Mouse (Mus musculus): ENCODE measurements at regions not wholly inside any gene's neighbourhood (a gene's known extent, or its start where the extent isn't known, plus 50 kb on each side); places are given as distances from the start of the nearest gene placed in this dataset.
A peak's percentile ranks its signal among the peaks of the same experiment; 100 is the strongest.

DNA sequence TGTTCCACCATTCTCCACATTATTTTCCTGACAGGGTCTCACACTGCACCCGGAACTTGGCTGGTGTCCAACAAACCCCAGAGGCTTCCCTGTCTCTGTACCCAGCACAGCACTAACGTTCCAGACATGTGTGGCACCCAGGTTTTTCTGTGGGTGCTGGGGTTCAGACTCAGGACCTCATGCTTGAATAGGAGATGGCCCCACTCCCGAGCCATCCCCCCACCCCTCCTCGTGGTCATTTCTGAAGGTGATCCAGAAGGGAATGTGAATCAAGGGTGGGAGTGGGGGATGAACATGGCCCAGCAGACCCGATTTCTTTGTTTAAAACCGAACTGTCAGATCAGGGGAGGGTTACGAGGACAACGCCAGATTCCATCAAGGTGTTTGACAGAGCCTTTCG, 245.6 kb downstream of the Tbc1d1 start:
- DNase-seq (ENCODE audit: low read depth, low spot score) = no peak

DNA sequence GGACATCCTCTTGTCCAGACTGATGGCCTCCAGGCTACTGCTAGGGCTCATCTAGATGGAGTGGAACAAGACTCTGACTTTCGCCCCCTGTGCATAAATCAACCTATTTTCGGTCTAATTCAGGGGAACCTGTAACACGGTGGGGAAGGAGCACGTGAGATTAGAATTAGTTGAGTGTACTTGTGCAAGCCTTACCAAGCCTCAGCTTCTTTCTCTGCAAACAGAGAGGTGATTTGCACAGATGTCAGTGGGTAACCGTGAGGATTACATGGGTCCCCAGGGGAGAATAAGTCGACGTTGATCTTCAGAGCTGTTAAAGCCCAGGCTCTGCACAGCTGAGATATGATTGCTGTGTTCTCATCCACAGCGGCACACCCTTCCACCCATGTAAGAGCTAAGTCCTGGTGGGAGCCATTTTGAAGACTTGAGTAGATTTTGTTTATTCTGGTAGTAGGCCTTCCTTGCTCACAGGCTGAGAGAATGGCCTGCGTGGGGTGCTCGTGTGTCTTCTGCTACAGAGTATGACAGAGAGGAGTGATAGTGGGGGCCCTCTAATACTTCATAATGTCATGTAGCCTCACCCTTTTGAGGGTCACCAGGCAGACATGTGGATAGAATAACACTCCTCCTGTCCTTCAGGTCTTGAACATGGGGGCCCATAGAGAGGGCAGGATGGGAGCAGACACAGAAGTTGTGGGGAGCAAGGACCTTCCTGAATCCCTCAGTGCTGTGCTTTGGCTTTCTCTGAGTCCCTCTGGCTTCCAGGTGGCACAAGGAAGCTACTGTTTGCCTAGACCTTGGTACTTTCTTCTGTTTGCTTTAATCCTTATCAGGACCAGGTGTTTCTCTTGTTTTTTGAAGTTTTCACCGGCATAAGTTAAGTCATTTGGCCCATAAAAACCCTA, 247.2 kb downstream of the Tbc1d1 start:
- DNase-seq (ENCODE audit: low read depth, low spot score) = no peak

DNA sequence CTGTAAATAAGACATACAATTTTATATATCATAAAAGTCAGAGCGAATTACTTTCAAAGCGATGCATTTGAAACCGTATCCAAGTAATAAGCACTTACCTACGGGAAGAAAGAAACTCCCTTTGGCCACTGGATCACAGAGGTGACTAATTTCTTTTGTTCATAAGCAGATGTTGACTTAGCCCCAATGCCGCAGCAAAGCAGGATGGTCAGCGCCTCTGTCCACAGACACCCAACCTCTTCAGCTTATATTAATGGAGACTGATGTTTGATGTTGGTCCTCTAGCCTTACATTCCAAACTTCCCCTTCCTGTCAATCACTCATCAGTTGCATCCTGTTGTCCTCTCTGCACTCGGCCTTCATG, 247.9 kb downstream of the Tbc1d1 start:
- DNase-seq (ENCODE audit: low read depth, low spot score) = no peak

DNA sequence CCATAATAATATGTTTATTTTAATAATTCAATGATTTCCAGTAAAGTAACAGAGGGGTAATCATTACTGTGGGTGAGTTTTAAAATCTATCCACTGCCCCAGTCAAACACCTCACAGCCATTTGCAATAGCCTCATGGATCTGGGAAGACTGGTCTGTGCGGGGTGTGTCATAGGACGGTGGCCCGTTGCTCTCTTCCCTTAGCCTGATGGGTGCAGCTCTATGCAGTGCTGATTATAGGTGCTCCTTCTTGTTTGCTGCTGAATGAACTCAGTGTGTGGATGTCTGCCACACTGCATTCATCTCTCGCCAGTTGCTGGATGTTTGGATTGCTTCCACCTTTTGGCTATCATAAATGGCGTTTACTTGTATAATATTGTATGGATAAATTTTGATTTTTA, 248.4 kb downstream of the Tbc1d1 start:
- no peak for DNase-seq (ENCODE audit: low read depth, low spot score)

DNA sequence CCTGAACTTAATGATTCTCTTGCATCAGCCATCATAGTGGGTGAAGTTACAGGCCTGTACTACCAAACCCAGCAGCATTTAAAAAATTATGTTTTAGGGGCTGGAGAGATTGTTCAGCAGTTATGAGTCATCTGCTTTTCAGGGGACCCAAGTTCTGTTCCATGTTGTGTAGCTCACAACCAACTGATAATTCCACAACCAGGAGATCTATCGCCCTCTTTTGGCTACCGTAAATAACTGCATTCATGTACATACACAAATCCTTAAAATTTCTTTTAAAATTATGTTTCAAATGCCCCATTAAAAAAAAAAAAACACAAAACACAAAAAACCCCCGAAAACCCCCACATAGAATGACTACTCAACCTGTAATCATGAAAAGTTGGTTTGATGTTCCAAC, 252.8 kb downstream of the Tbc1d1 start:
- peak; percentile 56 for DNase-seq (ENCODE audit: low read depth, low spot score)

DNA sequence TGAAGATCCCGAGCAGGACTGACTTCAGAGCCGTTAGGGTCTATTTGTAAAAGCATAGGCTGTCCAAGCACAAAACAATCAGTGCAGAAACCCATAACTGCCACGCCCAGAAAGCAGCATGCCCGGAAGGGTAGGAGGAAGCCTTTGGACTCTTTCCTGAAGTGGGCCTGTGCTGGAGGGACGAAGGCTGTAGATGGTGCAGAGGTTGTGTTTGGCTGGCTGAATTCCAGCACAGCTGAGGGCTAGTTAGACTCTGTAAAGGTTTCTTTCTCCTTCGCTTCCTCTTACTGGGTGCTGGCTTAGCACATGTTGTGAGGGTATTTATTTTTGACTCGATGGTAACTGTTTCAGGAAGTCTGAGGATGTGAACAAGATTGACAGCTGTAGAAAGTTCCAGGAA, 254.5 kb downstream of the Tbc1d1 start:
- DNase-seq (ENCODE audit: low read depth, low spot score) = no peak

DNA sequence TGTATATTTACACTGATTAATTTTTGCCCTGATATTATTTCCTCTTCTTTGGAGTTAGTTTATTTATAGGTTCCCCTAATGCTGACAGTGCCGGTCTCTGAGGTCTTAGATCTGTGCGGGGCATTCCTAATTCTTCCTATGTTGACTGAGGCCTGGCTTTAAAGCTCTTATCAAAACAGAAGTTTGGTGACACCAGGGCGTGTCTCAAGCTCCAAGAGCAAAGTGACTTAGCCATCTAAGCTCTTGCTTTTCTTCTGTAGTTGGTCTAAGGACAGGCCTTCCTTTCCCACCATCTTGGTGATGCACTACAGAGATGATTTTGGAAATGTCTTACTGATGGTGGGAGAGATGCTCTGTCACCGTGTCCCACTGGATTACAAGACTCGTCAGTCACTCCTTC, 258.4 kb downstream of the Tbc1d1 start:
- DNase-seq (ENCODE audit: low read depth, low spot score) = no peak

DNA sequence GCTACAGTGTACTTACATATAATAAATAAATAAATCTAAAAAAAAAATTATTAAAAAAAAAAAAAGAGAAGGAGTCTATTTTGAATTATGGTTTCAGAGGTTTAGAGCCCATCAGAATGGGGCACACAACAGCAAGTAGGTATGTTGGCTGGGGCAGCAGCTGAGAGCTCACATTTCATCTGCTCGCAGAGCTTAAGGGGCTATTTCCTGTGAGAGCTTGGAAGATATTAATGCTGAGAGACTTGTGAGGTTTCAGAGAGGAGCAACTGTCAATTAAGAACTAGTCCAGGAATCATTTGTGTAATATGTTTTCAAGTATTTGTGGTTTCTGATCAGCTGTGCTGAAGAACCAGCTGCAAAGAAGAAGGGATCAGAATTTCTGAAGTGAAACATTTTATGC, 263.3 kb downstream of the Tbc1d1 start:
- DNase-seq (ENCODE audit: low read depth, low spot score) = no peak

DNA sequence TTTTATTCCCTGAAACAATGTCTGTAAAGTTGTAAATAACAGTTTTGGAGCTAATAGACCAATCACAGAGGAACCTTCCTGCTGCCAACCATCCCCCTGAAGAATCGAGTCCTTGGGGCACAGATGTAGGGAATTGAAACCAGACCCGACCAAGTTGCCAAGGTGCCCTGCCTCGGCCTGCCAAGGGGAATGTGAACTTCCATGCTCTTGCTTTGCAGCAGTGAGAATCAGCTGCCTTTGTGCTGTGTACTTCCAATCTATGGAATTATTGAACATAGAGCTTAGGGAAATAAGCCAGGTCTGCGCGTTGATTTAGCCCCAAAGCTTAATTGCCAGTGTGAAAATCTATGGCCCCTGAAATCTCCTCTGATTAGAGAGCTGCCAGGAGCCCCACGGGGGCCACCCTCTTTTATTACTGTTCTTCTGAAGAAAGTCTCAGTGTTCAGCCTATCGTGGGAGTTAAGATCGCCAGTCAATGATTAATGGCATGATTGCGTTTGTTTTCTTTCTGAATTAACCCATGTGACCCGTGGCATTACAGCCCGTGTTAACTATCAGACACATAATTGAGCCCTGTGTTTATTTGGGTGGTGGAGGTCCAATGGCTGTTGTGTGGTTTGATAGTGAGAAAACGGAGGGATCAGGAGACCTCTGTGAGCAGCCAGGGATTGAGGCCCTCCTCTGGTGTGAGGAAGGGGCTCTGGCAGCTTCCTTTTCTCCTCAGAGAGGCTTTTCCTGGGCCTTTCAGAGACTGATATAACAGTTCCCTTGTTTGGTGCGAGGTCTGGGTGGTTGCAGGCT, 266.9 kb downstream of the Tbc1d1 start:
- DNase-seq (ENCODE audit: low read depth, low spot score) = no peak

DNA sequence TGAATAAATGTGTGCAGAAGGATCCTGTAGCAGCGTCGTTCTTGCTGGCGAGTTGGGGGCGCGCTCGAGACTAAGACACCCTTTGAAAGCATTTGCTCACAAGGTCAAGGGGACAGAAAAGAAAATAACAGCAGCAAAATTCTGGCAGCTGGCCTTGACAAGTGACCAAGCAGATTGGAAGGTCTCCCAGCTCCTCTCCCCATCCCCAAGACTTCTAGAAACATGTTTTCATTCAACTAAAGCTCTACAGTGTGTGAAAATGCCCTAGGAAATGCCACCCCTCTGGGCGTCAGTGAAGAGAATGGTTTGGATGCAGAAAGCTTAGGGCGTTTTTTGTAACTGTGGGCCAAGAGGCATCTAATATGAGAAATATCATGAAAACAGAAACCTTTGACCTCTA, 272.7 kb downstream of the Tbc1d1 start:
- no peak for DNase-seq (ENCODE audit: low read depth, low spot score)

DNA sequence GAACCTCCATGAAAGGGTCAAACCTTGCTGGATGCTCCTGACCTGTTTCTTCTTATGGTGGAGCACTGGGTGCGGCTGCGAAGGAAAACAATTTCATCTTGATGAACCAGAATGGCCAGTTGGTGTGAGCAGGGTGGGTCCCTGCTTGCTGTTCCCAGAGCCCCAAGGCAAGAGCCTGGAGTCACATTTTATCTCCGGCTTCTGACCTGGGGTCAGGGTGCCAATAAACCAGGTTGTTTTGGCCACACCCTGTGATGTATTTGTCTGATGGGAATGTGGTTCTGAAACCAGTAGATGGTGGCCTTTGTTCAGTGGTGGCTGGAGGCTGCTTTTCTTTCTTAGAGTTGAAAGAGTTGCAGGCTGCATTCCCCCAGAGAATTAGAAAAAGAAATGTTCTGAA, 274.4 kb downstream of the Tbc1d1 start:
- peak; percentile 72 for DNase-seq (ENCODE audit: low read depth, low spot score)

DNA sequence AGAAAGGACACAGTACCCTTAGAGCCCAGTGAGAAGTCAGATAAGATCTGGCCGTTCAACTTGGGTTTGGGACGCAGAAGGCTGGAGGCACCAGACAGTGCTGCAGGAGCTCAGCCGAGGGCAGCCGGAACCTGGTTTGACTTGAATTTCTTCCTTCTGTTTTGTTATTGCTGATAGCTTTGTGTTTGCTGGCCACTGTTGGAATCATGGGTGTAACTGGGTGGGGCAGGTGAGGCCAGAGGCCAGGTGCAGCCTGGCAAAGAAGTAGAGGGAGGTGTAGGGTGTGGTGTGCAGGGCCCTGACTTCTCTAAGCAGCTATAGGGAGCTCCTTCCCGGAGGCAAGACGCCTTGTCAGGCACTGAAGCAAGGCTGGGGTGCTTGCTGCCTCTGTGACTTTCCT, 275.5 kb downstream of the Tbc1d1 start:
- DNase-seq (ENCODE audit: low read depth, low spot score) = peak; percentile 64

DNA sequence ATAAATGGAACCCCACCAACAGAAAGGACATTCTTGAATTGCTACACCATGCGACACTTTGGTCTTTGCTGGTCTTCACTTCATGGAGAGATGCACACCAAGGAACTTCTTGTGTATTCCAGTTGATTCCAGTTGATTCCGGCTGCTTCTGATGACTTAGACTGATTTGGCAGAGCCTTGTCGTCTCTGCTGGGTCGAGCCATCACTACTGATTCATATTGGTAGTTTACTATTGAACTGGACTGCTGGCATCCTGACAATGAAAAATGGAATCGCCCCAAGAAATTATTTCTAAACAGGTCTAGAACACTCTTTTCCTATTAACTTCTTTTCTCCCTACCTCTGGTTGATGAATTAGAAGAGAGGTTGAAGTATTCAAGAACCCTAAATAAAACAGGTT, 277.7 kb downstream of the Tbc1d1 start:
- DNase-seq (ENCODE audit: low read depth, low spot score) = no peak

DNA sequence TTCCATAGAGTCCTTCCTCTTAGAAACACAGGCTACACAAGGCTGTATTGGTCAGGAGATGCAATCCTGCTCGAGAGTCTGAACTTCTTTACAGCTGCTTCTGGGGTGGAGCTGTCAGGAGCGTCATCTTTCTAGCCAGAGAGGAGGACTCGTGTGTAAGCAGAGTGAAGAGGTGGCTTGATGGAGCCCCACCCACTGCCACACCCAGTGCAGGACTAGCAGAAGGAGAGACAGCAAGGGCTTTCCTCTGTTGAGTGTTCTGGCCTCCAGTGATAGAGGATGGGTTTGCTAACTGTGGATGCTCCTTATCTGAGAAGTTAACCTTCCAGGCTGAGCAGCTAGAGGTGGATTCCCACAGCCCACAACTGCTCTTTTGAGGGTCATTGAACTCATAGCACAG, 279.4 kb downstream of the Tbc1d1 start:
- DNase-seq (ENCODE audit: low read depth, low spot score) = peak; percentile 31

DNA sequence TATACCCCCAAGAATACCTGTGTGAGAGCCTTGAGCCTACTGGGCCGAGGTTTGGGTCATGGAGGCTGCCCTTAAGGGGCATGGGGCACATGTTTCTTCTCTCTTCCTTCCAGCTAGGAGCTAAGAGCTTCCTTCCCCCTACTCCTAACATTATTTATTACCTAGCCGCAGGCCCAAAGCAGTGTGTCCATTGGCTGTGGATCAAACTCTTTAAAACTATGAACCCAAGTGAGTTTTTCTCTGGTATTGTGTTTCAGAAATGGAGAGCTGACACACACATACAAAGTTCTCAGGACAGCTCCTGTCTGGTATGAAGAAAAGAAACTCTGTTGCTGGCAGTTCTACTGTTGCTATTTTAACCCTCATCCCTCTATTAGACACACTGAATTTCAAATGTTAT, 279.9 kb downstream of the Tbc1d1 start:
- DNase-seq (ENCODE audit: low read depth, low spot score) = no peak

DNA sequence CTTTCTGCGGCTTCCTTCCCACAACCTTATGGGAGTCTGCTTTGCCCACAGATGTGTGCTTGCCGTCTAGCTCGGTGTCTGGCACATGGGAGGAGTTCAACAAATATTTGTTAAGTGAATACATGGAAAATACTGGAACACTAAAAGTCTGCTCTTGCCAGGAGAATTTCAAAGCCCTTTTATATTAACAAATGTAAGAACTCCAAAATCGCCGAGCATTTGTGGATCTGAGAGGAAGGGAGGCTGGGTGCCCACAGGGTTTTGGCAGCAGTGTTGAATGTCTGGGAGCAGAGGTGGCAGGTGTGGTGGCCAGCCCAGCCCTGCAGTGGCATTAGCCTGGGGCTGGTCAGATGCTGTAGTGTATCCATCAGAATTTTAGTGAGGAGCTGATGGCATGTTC, 281.6 kb downstream of the Tbc1d1 start:
- DNase-seq (ENCODE audit: low read depth, low spot score) = no peak

DNA sequence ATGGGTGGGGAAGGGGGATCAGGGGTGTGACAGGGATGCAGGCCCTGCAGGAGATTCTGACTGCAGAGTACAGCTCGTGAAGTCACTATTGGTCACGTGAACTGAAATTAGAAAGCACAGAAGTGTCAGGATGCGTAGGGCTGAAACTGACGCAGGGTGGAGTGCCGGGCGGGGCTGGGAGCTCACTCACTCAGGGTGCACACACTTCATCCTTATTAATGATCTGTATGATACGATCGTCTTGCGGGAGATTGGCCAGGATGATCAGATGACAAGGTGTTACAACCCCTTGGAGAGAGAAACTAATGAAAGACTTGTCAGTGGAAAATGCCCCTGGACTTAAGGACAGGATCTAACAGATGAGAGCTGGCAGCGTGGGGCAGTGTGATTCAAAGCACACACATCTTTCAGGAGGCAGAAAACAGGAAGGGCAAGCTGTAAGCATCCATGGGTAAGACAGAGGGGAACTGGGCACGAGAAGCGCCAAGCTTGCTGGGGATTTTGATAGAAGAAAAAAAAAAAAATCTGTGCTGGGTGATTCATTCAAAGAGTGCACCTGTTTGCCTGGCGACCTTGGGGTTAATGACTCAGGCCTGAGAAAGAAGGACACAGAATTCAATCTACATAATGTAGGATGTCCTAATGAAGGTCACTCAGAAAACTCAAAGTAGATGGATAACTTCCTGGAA, 282.5 kb downstream of the Tbc1d1 start:
- no peak for DNase-seq (ENCODE audit: low read depth, low spot score)

DNA sequence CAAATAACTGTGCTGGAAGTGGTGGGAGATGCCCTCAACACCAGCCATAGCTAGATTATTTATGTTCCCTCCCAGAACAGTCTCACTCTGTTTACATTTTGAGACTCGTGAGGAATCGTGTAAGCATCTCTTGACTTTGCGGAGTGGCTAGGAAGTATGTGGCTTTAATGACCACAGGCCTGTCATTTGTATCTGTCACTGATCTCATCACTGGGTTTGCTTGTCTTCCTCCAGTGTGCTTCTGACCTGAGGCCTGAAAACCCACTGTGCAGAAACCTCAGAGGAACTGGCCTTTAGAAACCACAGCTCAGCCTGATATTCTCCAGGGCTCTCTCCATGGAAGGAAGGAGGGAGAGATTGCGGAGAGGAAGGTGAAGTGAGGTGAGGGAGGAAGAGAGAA, 291.7 kb downstream of the Tbc1d1 start:
- DNase-seq (ENCODE audit: low read depth, low spot score) = no peak

DNA sequence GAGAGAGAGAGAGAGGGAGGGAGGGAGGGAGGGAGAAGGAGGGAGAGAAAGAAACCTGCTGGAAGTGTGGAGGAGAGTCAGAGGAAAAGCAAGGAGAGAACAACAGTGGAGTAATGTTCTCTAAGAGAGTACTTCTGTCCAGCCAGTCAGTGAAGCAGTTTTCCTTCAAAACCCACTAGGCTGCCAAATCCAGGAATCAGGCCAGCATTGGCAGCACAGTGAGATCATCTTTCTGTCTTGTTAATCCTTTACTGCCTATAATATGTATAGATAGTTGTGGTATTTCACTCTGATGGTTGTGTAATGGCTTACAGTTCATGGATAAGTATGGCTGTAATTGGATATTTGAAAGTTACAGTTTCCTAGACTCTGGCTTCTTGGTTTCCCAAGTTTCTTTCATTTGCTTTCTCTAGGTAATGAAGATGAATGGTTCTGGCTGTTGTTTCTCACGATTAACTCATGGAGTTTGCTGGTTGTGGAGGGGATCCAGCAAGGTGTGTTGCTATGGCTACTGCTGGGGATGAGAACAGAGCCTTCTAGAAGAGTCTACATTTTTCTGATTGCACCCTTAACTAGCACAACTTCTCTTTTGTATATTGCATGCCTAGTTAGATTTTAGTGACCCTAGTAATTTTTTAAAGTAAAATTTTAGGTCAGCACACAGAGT, 296.7 kb downstream of the Tbc1d1 start:
- no peak for DNase-seq (ENCODE audit: low read depth, low spot score)

DNA sequence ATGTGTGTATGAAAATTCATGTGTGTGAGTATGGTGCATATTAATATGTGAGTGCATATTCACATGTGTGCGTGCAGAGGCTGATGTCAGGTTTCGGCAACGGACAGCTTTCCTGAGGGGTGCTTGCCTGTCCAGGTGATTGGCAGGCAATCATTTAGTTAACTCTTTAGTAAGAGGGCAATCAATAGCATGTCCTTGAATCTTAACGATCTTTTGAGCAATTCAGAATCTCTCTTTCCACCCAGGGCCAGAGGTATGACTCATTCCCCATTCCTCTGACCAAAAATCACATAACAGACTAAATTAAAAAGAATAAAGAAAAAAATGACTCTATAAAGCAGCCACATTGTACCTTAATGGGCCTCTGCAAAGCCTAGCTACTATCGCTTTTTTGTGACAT, 303.7 kb downstream of the Tbc1d1 start:
- no peak for DNase-seq (ENCODE audit: low read depth, low spot score)

DNA sequence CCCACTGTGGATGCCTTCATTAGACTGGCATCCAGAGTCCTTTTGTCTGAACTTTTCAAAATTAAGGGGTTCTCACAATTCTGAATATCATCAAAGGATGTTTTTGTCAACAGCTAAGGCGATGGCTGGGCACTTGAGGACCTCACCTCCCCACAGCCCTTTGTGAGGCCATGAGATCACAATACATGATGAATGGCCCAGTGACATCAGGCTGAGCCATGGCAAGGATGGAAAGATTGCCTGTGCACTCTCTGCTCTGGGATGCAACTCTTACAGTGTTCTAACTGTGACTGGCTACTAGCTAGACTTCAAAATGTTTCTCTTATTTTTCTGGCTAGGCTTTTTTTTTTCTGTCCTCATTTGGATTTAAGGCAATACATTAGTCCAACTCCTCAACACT, 304.8 kb downstream of the Tbc1d1 start:
- no peak for DNase-seq (ENCODE audit: low read depth, low spot score)

DNA sequence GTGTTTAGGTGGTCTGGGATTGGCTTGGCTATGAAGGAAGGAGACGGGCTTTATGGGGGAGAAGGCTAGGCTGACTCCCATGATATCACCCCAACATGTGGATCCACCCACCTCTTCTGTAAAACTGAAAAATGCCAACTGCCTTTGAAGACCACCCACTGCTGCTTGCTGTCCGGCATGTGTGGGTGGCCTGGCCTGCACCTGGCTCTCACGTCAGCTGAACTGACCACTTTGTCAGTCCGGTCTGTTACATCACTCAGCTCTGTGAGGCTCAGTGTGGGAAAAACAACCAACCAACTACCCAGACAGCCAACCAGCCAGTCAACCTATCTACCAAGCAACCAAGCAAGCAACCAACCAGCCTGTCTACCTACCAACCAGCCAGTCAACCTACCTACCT, 305.5 kb downstream of the Tbc1d1 start:
- no peak for DNase-seq (ENCODE audit: low read depth, low spot score)

Measured in ES-CJ7 (cell line).